Mouse (Mus musculus) B cell, adult 2 months (primary cell): ENCODE measurements around the gene Gm20937.
"Not testable (repeated sequence)": the region's sequence is repeated elsewhere in the genome, so short reads cannot be mapped to it uniquely, and the experiment has no call there.

Experiments used
- DNase-seq, 2 experiments: peaks; one replicate each; pipeline ENCODE4 v3.0.0; 2022

Gm20937 gene

DNA sequence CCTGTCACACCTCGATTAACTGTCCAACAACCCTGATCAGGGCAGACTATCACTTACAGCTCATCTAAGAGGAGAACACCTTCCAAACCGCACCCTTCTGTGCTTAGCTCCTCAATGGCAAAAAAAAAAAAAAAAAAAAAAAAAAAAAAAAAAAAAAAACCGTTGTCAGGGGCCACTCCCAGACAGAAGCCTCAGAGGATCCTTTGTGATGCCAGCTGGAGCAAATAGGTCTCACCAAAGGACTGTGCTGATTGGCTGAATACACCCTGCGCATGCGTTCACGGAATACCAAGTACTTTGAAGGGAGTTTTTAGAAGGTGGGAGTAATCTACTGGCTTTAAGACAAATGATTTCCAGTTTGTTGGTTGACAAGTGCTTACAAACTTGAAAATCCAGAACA, at the start of gene Gm20937:
Gm20937 (minus strand) TSS at position 101 of the 400 bp plus-strand sequence.
- DNase-seq = not testable (repeated sequence)
